Mouse (Mus musculus) heart, embryonic 11.5 days (tissue): Measurements from ENCODE around the gene Tmem33. TPM values are rescaled to one million over a fixed set of nuclear protein-coding genes. Genes with fewer than 3 reads are reported as not detected.

Source experiments
- ATAC-seq: fragments of 200-750 bp; cut with Nextera tagmentation; replicated peaks from 2 replicates; pipeline ENCODE4 v1.8.0; 2017; ENCODE audit warnings: moderate library complexity; ENCODE audit not compliant: insufficient number of reproducible peaks, low FRiP score, low TSS enrichment
- H3K27ac ChIP-seq: fragments of 300-500 bp; sonication (generic); 2 replicates; pipeline ENCODE4 v1.5.1; 2014; ENCODE audit warnings: mild to moderate bottlenecking, low read depth, low read length
- H3K27me3 ChIP-seq: fragments of 300-500 bp; sonication (generic); 2 replicates; pipeline ENCODE4 v1.6.1; 2014; ENCODE audit warnings: mild to moderate bottlenecking, low read length, mixed read lengths; ENCODE audit not compliant: control insufficient read depth, insufficient read depth
- H3K36me3 ChIP-seq: fragments of 300-500 bp; sonication (generic); 2 replicates; pipeline ENCODE4 v1.6.1; 2014; ENCODE audit warnings: mild to moderate bottlenecking, low read length, moderate library complexity, mixed read lengths; ENCODE audit not compliant: control insufficient read depth, insufficient read depth
- H3K4me1 ChIP-seq: fragments of 300-500 bp; sonication (generic); 2 replicates; pipeline ENCODE4 v1.6.1; 2014; ENCODE audit warnings: low read length; ENCODE audit not compliant: control insufficient read depth, insufficient read depth
- H3K4me2 ChIP-seq: fragments of 300-500 bp; sonication (generic); 2 replicates; pipeline ENCODE4 v1.6.1; 2014; ENCODE audit warnings: mild to moderate bottlenecking, moderate library complexity
- H3K4me3 ChIP-seq: fragments of 300-500 bp; sonication (generic); 2 replicates; pipeline ENCODE4 v1.5.1; 2014; ENCODE audit warnings: low read depth, low read length
- H3K9ac ChIP-seq: fragments of 300-500 bp; sonication (generic); 2 replicates; pipeline ENCODE4 v1.6.1; 2014; ENCODE audit warnings: mild to moderate bottlenecking, low read depth, low read length, moderate library complexity
- H3K9me3 ChIP-seq: fragments of 300-500 bp; sonication (generic); replicated peaks from 2 replicates; pipeline ENCODE4 v1.6.1; 2016; ENCODE audit warnings: low read length; ENCODE audit not compliant: control insufficient read depth
- WGBS: fragments of 180-500 bp; shearing (Covaris S2); extraction: QIAGEN DNeasy Blood & Tissue Kit; methylation state at CpG from one replicate; pipeline ENCODE4 v1.1.7; 2014; ENCODE audit not compliant: insufficient replicate concordance; 5-methylcytosine and 5-hydroxymethylcytosine counted together
- polyA plus RNA-seq: library from polyadenylated mRNA; unstranded; fragments of >200 nt; fragmentation: Nextera tagmentation; extraction: Ambion mirVana; gene quantifications from 2 replicates; pipeline ENCODE4 v1.2.1, GENCODE M21; 2014

Gene Tmem33
- polyA plus RNA-seq, 1 experiment from 2014 or later = 57.2 TPM

GRCm38 (mm10) chr5:67321656-67322268 lies 61.4 kb downstream of the Tmem33 start:
- Histone ChIP-seq H3K4me3 (no peak overlapping the region), H3K4me2 (no peak overlapping the region), H3K36me3 (peaks cover 6% of the 10 kb centered on the region), H3K4me1 (no peaks in the 10 kb centered on the region), H3K27me3 (no peaks in the 10 kb centered on the region), H3K9me3 (no peaks in the 10 kb centered on the region), H3K27ac (no peak overlapping the region), H3K9ac (no peak overlapping the region)
- ATAC-seq = no peak
- 88% methylated on average over 17 of the region's 17 CpGs for WGBS

- Histone ChIP-seq H3K27ac (no peak overlapping the region), H3K4me1 (no peaks in the 10 kb centered on the region), H3K36me3 (no peaks in the 10 kb centered on the region; the same call in 1 of the 2 replicates), H3K27me3 (no peaks in the 10 kb centered on the region), H3K9me3 (no peaks in the 10 kb centered on the region), H3K4me2 (no peak overlapping the region), H3K4me3 (no peak overlapping the region), H3K9ac (no peak overlapping the region)
- ATAC-seq = no peak
- WGBS = 54% methylated on average over 1 of the region's 1 CpGs
Measured at GRCm38 (mm10) chr5:67324032-67324431, 63.7 kb downstream of the Tmem33 start.

- H3K4me2 ChIP-seq = no peak overlapping the region
- ATAC-seq = no peak
- H3K27me3 ChIP-seq = no peaks in the 10 kb centered on the region
- H3K4me1 ChIP-seq = no peaks in the 10 kb centered on the region
- H3K36me3 ChIP-seq = 0 out of 2 replicates have a peak, but pooled peaks cover 6% of the 10 kb centered on the region
- H3K9me3 ChIP-seq = no peaks in the 10 kb centered on the region
- no peak overlapping the region for H3K27ac ChIP-seq
- WGBS = 84% methylated on average over 6 of the region's 6 CpGs
- H3K4me3 ChIP-seq = no peak overlapping the region
- no peak overlapping the region for H3K9ac ChIP-seq
Measured at GRCm38 (mm10) chr5:67340811-67341210, 80.4 kb downstream of the Tmem33 start.

Other genes with a start within 250 kb of the Tmem33 start
- gene Phox2b, start 161.3 kb upstream of the Tmem33 start, polyA plus RNA-seq = 0.25 and 0.43 TPM in 2 replicates
- gene Slc30a9, start 46.4 kb downstream of the Tmem33 start, polyA plus RNA-seq = 161 and 177 TPM in 2 replicates
- gene Bend4, start 167.7 kb downstream of the Tmem33 start, polyA plus RNA-seq = 24.8 and 25.7 TPM in 2 replicates